Mouse (Mus musculus) heart, postnatal 25 days (tissue): ENCODE results near the gene Shroom2. TPM values are rescaled to one million over a fixed set of nuclear protein-coding genes. Genes with fewer than 3 reads are reported as not detected.
"Not testable (repeated sequence)": the region's sequence is repeated elsewhere in the genome, so short reads cannot be mapped to it uniquely, and the experiment has no call there.

Experiments
- DNase-seq: peaks from one replicate; pipeline ENCODE4 v3.0.0; 2022; ENCODE audit warnings: low spot score
- intact Hi-C: fragments of 180-260 bp; cut with DNase I; formaldehyde crosslinking; loops from one replicate; pipeline ENCODE4 v1.15.1; 2025
- total RNA-seq, 2 experiments: library from RNA; stranded (reverse); gene quantifications; 2 replicates each; pipeline ENCODE4 v1.2.3; 2021

The Shroom2 gene
- total RNA-seq: 1 to 10 TPM; 2.9 to 4.7 TPM

DNA sequence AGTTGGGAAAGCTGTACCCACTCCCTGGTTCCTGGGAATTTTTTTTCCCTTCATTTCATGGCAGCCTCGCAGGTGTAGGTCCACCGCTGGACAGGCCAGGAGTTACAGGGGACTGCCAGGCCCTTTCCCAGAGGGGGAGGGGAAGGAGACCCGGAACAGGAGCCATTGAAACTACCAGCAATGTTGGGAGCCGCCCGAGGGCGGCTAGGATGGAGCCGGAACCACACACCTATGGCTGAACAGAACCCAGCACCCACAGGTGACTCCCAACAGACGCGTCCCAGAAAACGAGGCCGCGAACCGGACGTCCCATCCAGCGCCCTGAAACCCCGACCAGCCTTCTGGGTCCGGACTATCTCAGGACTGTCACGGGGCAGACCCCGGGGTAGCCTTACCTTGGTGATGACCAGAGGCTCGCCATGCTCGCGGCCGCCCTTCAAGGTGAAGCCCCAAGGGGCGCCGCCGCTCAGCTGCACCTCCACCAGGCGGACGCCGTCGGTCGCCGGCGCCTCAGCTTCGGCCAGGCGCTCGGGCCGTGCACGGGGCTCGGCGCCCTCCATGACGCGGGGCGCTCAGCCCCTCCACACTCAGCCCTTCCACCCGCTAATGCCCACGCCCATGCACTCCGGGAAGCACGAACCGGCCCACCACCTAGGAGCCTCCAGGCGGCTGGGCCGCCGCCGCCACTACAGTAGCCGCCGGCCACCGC, at the start of gene Shroom2:
Shroom2 (minus strand) TSS at position 575 of the 709 bp plus-strand sequence.
- intact Hi-C loops: loop anchor here (5.0 kb wide), 2 partner anchors 48 to 62 kb away; no protein-coding TSS in a partner anchor
- DNase-seq: no peak

DNA sequence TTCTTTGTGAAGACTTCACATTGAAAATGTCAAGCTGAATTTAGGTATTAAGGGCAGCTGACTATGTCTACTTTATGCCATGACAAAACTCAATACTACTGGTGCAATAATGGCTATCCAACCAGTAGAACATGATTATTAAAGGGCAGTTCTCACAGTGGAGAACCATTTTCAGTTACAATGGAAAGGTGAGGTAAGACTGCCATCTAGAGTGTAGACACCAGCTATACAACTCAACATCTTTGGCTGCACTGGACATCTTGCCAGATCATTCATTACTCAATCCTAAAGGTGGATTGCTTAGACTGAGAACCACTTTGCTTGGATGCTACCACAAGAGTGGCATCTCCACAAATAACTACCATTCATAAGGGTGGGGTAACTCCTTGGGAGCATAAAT, 49.7 kb upstream of the Shroom2 start:
- intact Hi-C loops: loop anchor here (1.0 to 5.0 kb wide), 3 partner anchors 52 to 200 kb away; partner anchors contain the start of gene Shroom2
- no peak for DNase-seq

DNA sequence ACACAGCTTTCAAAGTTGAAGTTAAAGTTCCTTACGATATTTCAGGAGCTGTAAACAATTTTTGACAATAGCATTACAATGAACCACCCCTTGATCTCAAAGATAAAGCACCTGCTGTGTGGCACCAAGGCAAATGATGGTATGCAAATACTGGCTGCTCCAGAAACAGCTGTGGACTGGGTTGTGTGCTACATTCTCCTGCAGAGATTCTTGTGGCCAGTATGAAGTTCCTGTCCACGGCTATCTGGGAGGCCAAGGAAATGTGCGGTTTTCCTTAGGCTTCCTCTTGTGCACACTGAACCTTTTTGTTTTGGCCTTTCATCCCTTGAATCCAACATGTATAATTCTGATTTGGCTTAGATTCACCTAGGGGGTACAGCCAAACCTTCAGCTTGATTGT, 44.1 kb upstream of the Shroom2 start:
- intact Hi-C loops: no loop called here
- DNase-seq: no peak

DNA sequence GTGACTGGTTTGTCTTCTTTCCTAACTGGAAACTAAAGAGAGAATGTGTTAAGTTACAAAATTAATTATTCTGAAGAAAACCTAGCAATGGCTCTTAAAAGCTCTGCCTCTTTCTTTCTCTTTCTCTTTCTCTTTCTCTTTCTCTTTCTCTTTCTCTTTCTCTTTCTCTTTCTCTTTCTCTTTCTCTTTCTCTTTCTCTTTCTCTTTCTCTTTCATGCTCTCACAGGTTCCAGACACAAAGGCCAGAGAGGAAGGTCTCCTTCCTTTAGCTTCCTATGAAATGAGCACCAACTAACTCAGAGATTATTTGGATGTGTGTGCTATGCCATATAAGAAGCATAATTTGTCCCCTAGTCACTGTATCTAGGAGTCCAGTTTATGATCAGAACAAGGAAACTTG, 36.1 kb upstream of the Shroom2 start:
- intact Hi-C loops: no loop called here
- DNase-seq: no peak

DNA sequence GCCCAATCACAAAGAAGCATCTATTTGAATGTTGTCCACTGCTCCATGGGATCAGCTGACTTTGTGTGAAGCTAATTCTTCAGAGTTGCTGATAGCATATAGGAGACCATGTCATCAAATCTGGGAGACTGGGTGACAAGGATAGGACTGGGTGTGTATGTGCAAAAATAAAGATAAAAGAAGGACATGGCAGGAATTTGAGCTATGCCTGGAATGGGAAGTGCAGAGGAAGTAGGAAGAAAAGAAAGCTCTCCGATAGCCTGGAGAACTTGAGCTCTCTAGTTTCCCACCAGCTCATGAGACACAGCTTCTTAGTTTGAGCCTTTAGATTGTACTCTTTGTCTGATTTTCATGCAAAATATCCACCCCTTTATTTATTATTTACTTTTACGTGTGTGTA, 19.3 kb upstream of the Shroom2 start:
- DNase-seq: no peak
- intact Hi-C loops: no loop called here

DNA sequence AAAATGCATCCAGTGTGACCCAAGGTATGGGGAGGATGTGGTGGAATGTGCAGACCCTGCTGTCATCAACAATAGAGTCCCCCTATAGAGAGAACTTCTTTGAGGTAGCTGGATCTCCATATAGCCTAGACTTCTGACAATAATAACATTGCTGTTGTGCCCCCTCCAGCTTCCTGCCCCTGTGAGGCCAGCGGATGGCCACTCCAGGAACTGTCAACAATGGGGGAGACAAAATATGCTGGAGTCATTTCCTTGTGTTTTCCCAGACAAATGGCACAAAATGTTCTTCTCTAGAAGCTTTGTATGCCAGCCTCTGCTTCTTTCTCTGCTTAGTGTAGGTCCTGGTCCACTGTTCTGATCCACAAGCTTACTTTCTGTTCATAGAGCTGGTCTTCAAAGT, 18.9 kb upstream of the Shroom2 start:
- DNase-seq: no peak
- intact Hi-C loops: no loop called here

DNA sequence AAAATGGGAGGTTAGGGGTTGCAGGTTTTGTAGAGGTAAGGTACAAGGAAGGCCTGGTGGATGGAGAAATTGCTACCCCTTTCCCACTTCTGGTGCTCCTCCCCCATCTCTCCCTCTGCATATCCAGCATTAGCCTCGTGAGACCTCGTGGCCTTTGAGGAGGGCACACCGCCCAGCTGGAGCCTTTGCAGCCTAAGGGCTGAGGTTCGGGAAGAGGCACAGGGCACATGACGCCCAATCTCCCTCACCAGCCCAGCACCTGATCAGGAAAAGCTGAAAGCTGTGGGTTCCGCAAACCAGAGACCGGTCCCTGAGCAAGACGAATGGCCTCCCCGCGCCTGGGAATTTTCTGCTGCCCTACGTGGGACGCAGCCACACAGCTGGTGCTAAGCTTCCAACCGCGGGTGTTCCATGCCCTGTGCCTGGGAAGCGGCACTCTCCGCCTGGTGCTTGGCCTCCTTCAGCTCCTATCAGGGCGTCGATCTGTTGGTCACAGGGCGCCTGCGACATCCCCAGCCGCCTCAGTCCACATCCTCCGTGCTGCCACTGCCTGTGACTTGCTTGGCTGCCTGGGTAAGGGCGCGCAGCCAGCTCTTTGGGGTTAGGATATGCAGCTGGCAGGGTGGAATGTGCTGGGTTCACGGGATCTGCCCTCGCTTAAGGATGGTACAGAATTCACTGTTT, 12.6 kb upstream of the Shroom2 start, which contains the start of gene Gpr143:
Gpr143 (plus strand) TSS at position 202 of the 684 bp plus-strand sequence.
- DNase-seq: no peak
- intact Hi-C loops: no loop called here

DNA sequence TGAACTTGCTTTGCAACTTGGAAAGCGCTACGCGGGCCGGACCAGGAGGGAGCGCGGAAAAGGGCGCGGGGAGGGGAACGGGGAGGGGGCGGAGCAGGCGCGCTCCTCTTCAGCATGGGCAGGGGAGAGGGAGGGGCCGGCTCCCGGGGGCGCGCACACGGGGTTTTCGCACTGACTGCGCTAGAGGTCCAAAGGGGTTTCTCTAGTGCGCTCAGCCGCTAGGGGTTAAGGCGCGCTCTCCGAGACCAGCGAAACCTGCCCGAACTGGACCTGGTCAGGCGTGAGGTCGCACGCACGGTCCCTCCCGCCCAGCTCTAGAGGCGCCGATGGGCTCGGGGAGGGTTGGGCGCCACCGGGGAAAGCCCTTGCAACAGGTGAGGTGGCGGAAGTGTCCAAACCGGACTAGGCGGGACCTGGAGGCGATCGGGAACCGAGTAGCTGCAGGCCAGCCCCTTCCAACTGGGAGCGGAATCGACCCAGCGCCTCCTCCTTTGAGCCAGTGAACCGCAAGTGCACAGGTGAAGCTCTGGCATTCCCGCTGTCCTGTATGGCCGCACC, 414 bp upstream of the Shroom2 start:
- intact Hi-C loops: loop anchor here (5.0 kb wide), 2 partner anchors 48 to 62 kb away; no protein-coding TSS in a partner anchor
- peak; percentile 15 for DNase-seq

DNA sequence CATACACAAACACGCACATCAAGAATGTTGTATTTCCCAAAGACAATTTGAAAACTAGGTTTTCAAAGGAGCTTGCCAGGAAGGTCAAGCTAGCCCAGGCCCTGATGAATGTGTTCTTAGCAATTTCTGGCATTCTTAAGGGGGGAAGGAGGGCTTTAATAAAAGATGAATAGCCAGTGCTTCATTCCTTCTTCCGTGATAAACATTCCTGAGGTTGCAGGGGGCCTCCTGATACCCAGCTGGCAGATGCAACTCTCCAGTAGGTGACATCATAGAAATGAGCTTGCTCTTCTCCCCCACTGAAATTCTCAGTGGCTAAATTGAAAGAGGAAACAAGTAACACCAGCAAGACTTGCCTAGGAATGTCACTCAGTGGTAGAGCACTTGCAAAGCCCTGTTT, 5.1 kb downstream of the Shroom2 start:
- intact Hi-C loops: no loop called here
- no peak for DNase-seq

DNA sequence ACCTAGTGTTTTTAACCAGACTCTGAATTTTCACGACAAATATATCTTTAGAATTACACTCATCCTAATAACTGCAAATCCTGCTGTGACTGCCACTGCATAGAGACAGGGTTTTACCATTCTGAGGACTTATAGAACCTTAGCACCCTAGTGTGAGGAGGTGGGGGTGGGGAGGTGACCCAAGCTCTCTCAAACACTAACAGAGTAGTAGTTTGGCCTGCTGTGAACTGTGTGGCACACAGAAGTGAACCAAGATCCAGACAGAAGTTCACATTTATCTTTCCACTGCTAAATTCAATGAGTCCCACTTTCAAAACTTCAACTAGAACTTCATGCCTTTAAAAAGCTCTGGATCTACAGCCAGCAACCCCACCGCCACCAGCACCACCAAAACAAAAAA, 6.4 kb downstream of the Shroom2 start:
- no peak for DNase-seq
- intact Hi-C loops: no loop called here

DNA sequence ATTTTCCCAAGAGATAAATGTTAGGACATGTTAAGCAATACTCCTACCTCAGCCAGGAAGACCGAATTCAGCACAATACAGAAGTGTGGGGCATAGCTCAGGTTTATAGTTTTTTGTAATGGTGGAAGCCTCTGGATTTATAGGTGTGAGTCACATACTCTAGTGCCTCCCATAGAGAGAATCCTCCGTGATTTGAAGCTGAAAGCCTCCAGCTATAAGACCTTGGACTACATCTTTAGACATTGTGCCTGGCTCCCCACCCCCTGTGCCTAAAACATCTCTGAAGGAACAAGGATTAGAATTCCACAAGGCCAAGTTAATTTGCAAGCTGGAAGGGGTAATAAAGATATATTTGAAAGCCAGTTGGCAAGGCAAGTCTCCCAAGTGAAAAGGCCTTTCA, 6.8 kb downstream of the Shroom2 start:
- intact Hi-C loops: no loop called here
- no peak for DNase-seq

DNA sequence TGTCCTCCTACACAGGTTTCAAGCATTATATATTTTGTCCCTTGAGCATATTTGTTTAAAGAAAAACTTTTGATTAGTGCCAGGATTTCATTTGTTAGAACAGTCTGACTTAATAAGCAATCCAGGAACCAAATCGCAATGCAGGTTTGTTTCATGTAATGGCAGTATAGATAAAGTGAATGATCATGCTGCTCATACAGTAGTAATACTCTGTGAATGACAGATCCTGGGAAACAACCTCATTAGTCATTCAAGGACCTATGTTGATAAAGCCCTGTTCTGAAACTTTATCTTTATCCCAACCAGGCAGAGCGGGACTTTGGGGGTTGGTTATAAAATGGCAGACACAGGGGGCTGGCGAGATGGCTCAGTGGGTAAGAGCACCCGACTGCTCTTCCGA, 13.0 kb downstream of the Shroom2 start:
- no peak for DNase-seq
- intact Hi-C loops: no loop called here

DNA sequence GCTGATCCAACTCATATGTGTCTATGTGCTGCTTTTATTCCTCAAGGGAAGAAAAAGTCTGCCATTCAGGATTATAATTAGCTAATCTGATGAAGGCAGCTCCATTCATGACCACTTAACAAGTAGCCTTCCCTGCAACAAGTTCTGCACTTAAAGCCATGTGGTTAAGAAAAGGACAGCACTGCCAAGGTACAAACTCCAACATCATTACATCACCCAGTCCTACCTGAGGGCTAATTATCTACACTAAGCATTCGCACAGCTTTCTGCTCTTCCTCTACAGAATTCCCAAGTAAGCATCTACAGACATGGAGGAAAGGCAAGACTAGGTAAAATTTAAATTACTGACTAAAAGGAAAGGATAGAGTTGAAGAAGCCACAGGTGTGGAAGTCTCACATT, 13.4 kb downstream of the Shroom2 start:
- no peak for DNase-seq
- intact Hi-C loops: no loop called here

DNA sequence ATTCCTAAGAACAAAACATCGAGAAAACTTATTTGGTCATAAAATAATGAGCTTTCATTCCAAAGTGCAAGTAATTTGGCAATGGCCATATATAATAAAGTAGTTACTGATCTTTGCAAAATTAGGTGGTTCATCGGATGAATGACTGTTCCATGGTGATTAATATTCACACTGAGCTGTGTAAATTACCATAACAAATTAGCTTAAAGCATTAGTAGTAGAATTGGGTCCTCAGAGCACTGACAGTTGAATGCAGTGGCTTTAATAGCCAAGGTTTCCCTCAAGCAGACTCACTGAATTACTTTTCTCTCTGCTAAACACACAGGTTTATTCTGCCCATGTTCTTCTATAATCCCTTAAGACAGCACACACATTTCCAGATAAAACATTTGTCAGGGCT, 23.3 kb downstream of the Shroom2 start:
- no peak for DNase-seq
- intact Hi-C loops: no loop called here

DNA sequence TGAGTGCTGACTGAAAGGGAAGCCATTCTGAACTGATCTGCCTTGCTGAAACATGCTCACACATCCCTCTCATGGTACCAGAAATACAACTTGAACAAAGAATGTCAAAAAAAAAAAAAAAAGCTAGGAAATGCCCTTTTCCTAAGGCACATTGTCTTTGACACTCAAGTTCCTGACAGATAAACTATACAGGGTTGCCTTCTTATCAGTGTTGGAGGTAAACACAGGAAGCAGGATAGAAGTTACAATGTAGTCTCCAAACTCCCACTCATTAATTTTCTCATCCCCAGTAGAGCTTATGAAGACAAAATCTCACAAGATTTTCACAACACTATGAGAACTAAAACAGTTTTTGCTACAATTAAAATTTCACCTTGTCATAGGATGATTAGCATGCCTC, 25.6 kb downstream of the Shroom2 start:
- intact Hi-C loops: no loop called here
- DNase-seq: no peak

DNA sequence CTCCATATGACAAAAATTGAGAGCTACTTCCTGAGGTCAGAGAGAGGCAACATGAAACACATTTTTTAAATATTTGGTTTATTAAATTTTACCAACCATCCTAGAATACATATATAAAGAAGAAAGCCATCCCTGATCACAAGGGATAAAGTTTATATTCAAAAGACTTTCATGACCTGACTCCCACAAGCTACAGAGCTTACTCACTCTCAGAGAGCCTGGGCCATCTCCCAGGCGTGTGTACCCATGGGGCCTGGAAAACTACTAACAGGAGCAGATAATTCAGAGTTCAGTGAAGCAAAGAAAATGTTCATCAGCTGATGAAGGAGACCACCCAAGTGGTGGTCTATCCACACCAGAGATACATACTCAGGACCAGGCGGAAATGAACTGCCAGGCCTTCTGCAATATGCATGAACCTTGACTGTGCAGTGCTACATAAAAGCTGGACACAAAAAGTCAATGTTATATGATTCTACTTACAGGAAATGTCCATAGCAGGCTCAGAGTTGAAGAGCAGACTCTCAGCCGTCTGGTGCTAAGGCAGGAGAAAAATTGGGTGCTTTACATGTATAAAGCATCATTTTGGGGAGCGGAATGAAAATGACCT, 30.4 kb downstream of the Shroom2 start:
- intact Hi-C loops: no loop called here
- no peak for DNase-seq

DNA sequence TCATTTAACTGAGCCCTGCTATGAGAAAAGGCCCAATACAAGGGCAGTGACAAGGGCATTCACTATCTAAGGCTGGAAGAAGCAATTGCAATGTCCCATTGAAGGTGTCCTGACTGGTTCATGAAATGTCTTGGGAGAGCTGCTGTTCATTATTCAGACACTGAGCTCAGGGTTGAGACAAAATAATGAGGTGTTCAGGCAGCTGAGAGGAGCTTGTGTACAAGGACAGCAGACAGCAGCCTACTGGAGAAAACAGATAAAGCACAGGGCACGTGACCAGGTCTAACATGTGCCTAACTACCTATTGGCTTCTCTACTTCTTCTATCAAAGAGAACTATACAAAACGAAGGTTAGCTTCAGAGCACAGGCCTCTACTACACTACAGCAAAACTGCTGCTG, 31.1 kb downstream of the Shroom2 start:
- DNase-seq: no peak
- intact Hi-C loops: no loop called here

DNA sequence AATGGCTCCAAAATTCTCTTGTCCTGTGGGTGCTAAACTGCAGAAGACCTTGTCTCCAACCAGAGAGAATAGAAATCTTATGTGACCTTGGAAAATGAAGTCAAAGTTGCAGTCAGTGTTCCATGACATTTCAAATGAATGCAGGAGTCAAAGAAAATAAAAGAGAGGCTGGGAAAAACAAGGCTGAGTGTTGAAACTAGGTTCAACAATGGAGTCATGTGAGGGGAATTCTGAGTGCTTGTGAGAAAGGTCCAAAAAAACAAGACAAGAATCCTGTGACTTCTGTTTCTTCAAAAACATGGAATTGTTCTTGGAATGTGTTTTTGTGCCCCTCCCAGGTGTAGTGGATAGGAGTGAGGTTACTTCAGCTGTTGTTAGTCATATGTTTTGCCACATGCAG, 34.0 kb downstream of the Shroom2 start:
- intact Hi-C loops: no loop called here
- no peak for DNase-seq

DNA sequence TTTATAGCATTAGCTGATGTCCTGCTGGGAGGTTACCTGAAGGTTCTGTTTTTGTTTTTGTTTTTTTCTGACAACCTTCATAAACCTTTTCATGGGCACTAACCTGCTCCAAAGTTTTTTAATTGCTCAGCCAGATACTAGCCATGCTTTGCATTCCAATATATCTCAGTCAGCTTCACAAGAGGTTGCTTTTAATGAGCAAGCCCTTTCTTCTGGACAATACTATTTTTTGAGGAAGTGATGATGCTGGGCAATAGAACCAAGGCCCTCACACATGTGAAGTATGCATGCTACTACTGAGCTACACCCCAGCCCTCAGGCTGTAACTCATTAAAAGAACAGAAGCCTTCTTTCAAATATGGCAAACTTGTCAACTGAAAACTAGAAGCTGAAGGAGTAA, 52.6 kb downstream of the Shroom2 start:
- DNase-seq: no peak

DNA sequence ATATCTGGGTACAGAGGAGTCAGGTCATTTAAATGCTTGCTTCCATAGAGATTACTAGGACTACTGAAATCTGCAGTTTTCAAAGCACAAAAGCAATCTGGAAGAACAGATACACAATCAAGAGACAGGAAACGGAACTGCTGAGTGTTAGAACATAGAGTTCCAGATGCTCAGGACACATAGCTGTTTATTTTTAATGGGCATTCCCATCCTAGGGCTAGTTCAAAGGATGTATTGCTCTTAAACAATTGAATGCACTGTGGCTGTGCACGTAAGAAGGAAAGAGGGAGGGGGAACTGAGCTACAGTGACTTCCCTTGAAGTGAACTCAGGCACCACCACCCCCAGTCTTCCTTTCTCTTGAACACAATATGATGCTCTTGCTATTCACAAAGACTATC, 58.5 kb downstream of the Shroom2 start:
- intact Hi-C loops, DNase-seq: not testable (repeated sequence)

More for the DNA sequence above, 52.6 kb downstream of the Shroom2 start:
- intact Hi-C loops: no loop called here

DNA sequence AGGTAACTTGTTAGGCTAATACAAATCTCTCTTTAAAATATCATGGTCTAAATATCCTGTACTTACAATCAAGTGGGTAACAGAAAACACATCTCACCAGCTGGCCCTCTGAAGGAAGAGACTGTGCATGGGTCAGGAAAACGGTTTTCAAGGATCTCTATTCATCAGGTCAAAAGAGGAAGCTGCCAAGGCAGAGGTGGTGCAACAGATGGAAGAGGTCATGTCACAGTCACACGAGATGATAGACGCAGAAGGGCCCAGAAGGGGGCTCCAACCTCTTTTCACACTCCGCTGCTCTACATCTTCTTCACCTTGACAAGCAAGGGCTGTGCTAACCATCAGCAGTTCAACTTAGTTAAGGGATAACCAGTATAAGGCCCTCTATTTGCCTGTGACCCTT, 60.9 kb downstream of the Shroom2 start:
- no peak for DNase-seq
- intact Hi-C loops: loop anchor here (5.0 kb wide), 1 partner anchor 59 kb away; the partner anchor contains the start of gene Shroom2
